Mouse (Mus musculus): ENCODE data around the gene Vmn1r183. TPM values are rescaled to one million over a fixed set of nuclear protein-coding genes. Genes with fewer than 3 reads are reported as not detected.

Vmn1r183 gene
- polyA plus RNA-seq (2014; fragmentation: Illumina TruSeq; extraction: RNeasy Lipid Tissue Mini Kit (QIAGEN cat#74804); ENCODE audit: low read depth, low replicate concordance), result not detected

GRCm38 (mm10) chr7:24052660-24053304 lies at the start of gene Vmn1r183:
TSS of gene Vmn1r183 (plus strand) at chr7:24053254.

GRCm38 (mm10) chr7:24081634-24082431 lies 28.8 kb downstream of the Vmn1r183 start, which contains the start of gene Zfp180:
TSS of gene Zfp180 (plus strand) at chr7:24081924.

GRCm38 (mm10) chr7:24112156-24112856 lies 59.3 kb downstream of the Vmn1r183 start, which contains the start of gene Zfp112:
TSS of gene Zfp112 (plus strand) at chr7:24112314.

Other genes starting within 250 kb of the Vmn1r183 start
- gene Vmn1r175, start 242.6 kb upstream of the Vmn1r183 start, polyA plus RNA-seq (2014; fragmentation: Illumina TruSeq; extraction: RNeasy Lipid Tissue Mini Kit (QIAGEN cat#74804); ENCODE audit: low read depth, low replicate concordance), result not detected
- not detected for gene Vmn1r176, start 215.9 kb upstream of the Vmn1r183 start, polyA plus RNA-seq (2014; fragmentation: Illumina TruSeq; extraction: RNeasy Lipid Tissue Mini Kit (QIAGEN cat#74804); ENCODE audit: low read depth, low replicate concordance)
- gene Vmn1r177, start 186.8 kb upstream of the Vmn1r183 start, polyA plus RNA-seq (2014; fragmentation: Illumina TruSeq; extraction: RNeasy Lipid Tissue Mini Kit (QIAGEN cat#74804); ENCODE audit: low read depth, low replicate concordance), result not detected
- not detected for gene Vmn1r178, start 161.2 kb upstream of the Vmn1r183 start, polyA plus RNA-seq (2014; fragmentation: Illumina TruSeq; extraction: RNeasy Lipid Tissue Mini Kit (QIAGEN cat#74804); ENCODE audit: low read depth, low replicate concordance)
- gene Vmn1r179, start 126.3 kb upstream of the Vmn1r183 start, polyA plus RNA-seq (2014; fragmentation: Illumina TruSeq; extraction: RNeasy Lipid Tissue Mini Kit (QIAGEN cat#74804); ENCODE audit: low read depth, low replicate concordance), result not detected
- not detected for gene Vmn1r180, start 102.6 kb upstream of the Vmn1r183 start, polyA plus RNA-seq (2014; fragmentation: Illumina TruSeq; extraction: RNeasy Lipid Tissue Mini Kit (QIAGEN cat#74804); ENCODE audit: low read depth, low replicate concordance)
- gene Vmn1r181, start 78.6 kb upstream of the Vmn1r183 start, polyA plus RNA-seq (2014; fragmentation: Illumina TruSeq; extraction: RNeasy Lipid Tissue Mini Kit (QIAGEN cat#74804); ENCODE audit: low read depth, low replicate concordance), result 9.7 TPM
- gene V1rd19, start 51.6 kb upstream of the Vmn1r183 start, polyA plus RNA-seq (2014; fragmentation: Illumina TruSeq; extraction: RNeasy Lipid Tissue Mini Kit (QIAGEN cat#74804); ENCODE audit: low read depth, low replicate concordance), result 0.35 TPM
- 6.5 TPM for gene Zfp180, start 28.7 kb downstream of the Vmn1r183 start, polyA plus RNA-seq (2014; fragmentation: Illumina TruSeq; extraction: RNeasy Lipid Tissue Mini Kit (QIAGEN cat#74804); ENCODE audit: low read depth, low replicate concordance)
- gene Zfp112, start 59.1 kb downstream of the Vmn1r183 start, polyA plus RNA-seq (2014; fragmentation: Illumina TruSeq; extraction: RNeasy Lipid Tissue Mini Kit (QIAGEN cat#74804); ENCODE audit: low read depth, low replicate concordance), result 0.52 TPM
- gene Zfp235, start 80.9 kb downstream of the Vmn1r183 start, polyA plus RNA-seq (2014; fragmentation: Illumina TruSeq; extraction: RNeasy Lipid Tissue Mini Kit (QIAGEN cat#74804); ENCODE audit: low read depth, low replicate concordance), result 1.3 TPM
- 0.21 TPM for gene Zfp114, start 121.8 kb downstream of the Vmn1r183 start, polyA plus RNA-seq (2014; fragmentation: Illumina TruSeq; extraction: RNeasy Lipid Tissue Mini Kit (QIAGEN cat#74804); ENCODE audit: low read depth, low replicate concordance)
- gene Zfp111, start 158.2 kb downstream of the Vmn1r183 start, polyA plus RNA-seq (2014; fragmentation: Illumina TruSeq; extraction: RNeasy Lipid Tissue Mini Kit (QIAGEN cat#74804); ENCODE audit: low read depth, low replicate concordance), result 3.2 TPM
- gene Zfp109, start 184.3 kb downstream of the Vmn1r183 start, polyA plus RNA-seq (2014; fragmentation: Illumina TruSeq; extraction: RNeasy Lipid Tissue Mini Kit (QIAGEN cat#74804); ENCODE audit: low read depth, low replicate concordance), result 0.70 TPM
- gene Zfp108, start 201.5 kb downstream of the Vmn1r183 start, polyA plus RNA-seq (2014; fragmentation: Illumina TruSeq; extraction: RNeasy Lipid Tissue Mini Kit (QIAGEN cat#74804); ENCODE audit: low read depth, low replicate concordance), result 0.77 TPM
- gene Zfp93, start 217.2 kb downstream of the Vmn1r183 start, polyA plus RNA-seq (2014; fragmentation: Illumina TruSeq; extraction: RNeasy Lipid Tissue Mini Kit (QIAGEN cat#74804); ENCODE audit: low read depth, low replicate concordance), result 6.5 TPM
- 8.8 TPM for gene Zfp61, start 248.0 kb downstream of the Vmn1r183 start, polyA plus RNA-seq (2014; fragmentation: Illumina TruSeq; extraction: RNeasy Lipid Tissue Mini Kit (QIAGEN cat#74804); ENCODE audit: low read depth, low replicate concordance)